17 mouse cellular contexts compared by ENCODE assay signal in genomic region chr1:75725329-75725728, GRCm38 (mm10).
"Had no signal": no experiment of that assay in that cellular context is flagged by ENCODE, and none has a peak within 500 bp of the region (broad histone marks: within the 10 kb centered on the region; RNA-seq: fewer than 3 reads in every experiment).

No protein-coding gene starts in this region.

- H3K36me3 ChIP-seq: limb, embryonic 12.5 days; limb, embryonic 15.5 days; midbrain, embryonic 15.5 days had no signal

- H3K4me1 ChIP-seq: limb, embryonic 12.5 days; limb, embryonic 15.5 days; midbrain, embryonic 15.5 days had no signal

- ATAC-seq: intestine, postnatal 0 days; liver, postnatal 0 days; lung, postnatal 0 days; midbrain, embryonic 15.5 days had no signal

- H3K9ac ChIP-seq: limb, embryonic 12.5 days; limb, embryonic 15.5 days; liver, embryonic 14.5 days; liver, postnatal 0 days; lung, embryonic 14.5 days; midbrain, embryonic 15.5 days had no signal

- DNase-seq: kidney, adult 2 months; kidney, postnatal 25 days; left cerebral cortex, postnatal 4 days; liver, postnatal 0 days; lung, embryonic 14.5 days; thymus, adult 2 months; thymus, postnatal 14 days; thymus, postnatal 4 days had no signal

- H3K27me3 ChIP-seq: limb, embryonic 12.5 days; limb, embryonic 15.5 days; midbrain, embryonic 15.5 days had no signal

- H3K27ac ChIP-seq: kidney, postnatal 0 days; limb, embryonic 12.5 days; limb, embryonic 15.5 days; liver, embryonic 14.5 days; macrophage; midbrain, embryonic 15.5 days had no signal

- H3K9me3 ChIP-seq: limb, embryonic 15.5 days; midbrain, embryonic 15.5 days had no signal

- H3K4me2 ChIP-seq: limb, embryonic 12.5 days; limb, embryonic 15.5 days; liver, embryonic 11.5 days; lung, embryonic 14.5 days; midbrain, embryonic 15.5 days had no signal

- H3K4me3 ChIP-seq: limb, embryonic 12.5 days; limb, embryonic 15.5 days; midbrain, embryonic 15.5 days had no signal
